Mouse (Mus musculus) hindbrain, postnatal 0 days (tissue): ENCODE measurements at regions not wholly inside any gene's neighbourhood (a gene's known extent, or its start where the extent isn't known, plus 50 kb on each side); places are given as distances from the start of the nearest gene placed in this dataset.

ENCODE experiments used
- ATAC-seq: fragments of 200-750 bp; cut with Nextera tagmentation; 2 replicates; pipeline ENCODE4 v1.8.0; 2017; ENCODE audit warnings: mild to moderate bottlenecking, moderate TSS enrichment, moderate library complexity
- DNase-seq: peaks from one replicate; pipeline ENCODE4 v3.0.0-alpha.2; 2015; ENCODE audit warnings: low spot score
- H3K27ac ChIP-seq: fragments of 300-500 bp; sonication (generic); 2 replicates; pipeline ENCODE4 v1.5.1; 2014; ENCODE audit warnings: mild to moderate bottlenecking
- H3K27me3 ChIP-seq: fragments of 300-500 bp; sonication (generic); 2 replicates; pipeline ENCODE4 v1.6.1; 2014; ENCODE audit warnings: low read length, mixed read lengths; ENCODE audit not compliant: insufficient read depth
- H3K36me3 ChIP-seq: fragments of 300-500 bp; sonication (generic); 2 replicates; pipeline ENCODE4 v1.6.1; 2014; ENCODE audit warnings: low read length, mixed read lengths; ENCODE audit not compliant: insufficient read depth
- H3K4me1 ChIP-seq: fragments of 300-500 bp; sonication (generic); 2 replicates; pipeline ENCODE4 v1.6.1; 2014; ENCODE audit warnings: antibody characterized with exemption, low read length, mixed read lengths; ENCODE audit not compliant: insufficient read depth
- H3K4me2 ChIP-seq: fragments of 300-500 bp; sonication (generic); 2 replicates; pipeline ENCODE4 v1.6.1; 2014; ENCODE audit warnings: low read depth, mild to moderate bottlenecking, low read length, moderate library complexity, mixed read lengths
- H3K4me3 ChIP-seq: fragments of 300-500 bp; sonication (generic); 2 replicates; pipeline ENCODE4 v1.5.1; 2014; ENCODE audit warnings: low read length
- H3K9ac ChIP-seq: fragments of 300-500 bp; sonication (generic); replicated peaks from 2 replicates; pipeline ENCODE4 v1.6.1; 2014; ENCODE audit warnings: mild to moderate bottlenecking, low read length, moderate library complexity, mixed read lengths
- H3K9me3 ChIP-seq: fragments of 300-500 bp; sonication (generic); 2 replicates; pipeline ENCODE4 v1.6.1; 2016; ENCODE audit warnings: low read length, mixed read lengths
- CTCF ChIP-seq: IDR thresholded peaks from 2 replicates; pipeline ENCODE4 v1.5.1; 2016; ENCODE audit warnings: antibody characterized with exemption, control low read depth, low read depth
- WGBS: fragments of 180-500 bp; shearing (Covaris S2); extraction: QIAGEN DNeasy Blood & Tissue Kit; methylation state at CpG from one replicate; pipeline ENCODE4 v1.1.7; 2014; 5-methylcytosine and 5-hydroxymethylcytosine counted together

- peaks cover 6% of the 10 kb centered on the region; the same call in 1 of the 2 replicates for H3K4me1 ChIP-seq
- no peaks in the 10 kb centered on the region for H3K36me3 ChIP-seq
- 27% methylated on average over 8 of the region's 8 CpGs for WGBS
- ATAC-seq (peak; percentile 76), DNase-seq (peak; percentile 77)
- no peak overlapping the region for H3K4me3 ChIP-seq
- no peaks in the 10 kb centered on the region for H3K9me3 ChIP-seq
- H3K9ac ChIP-seq = no peak overlapping the region
- peak overlapping the region; percentile 34; the same call in 1 of the 2 replicates for H3K27ac ChIP-seq
- no peaks in the 10 kb centered on the region for H3K27me3 ChIP-seq
- H3K4me2 ChIP-seq = no peak overlapping the region
- no peak for TF ChIP-seq CTCF
These were observed 236.1 kb downstream of the CK137956 start for GRCm38 (mm10) chr4:127734641-127735040.

DNA sequence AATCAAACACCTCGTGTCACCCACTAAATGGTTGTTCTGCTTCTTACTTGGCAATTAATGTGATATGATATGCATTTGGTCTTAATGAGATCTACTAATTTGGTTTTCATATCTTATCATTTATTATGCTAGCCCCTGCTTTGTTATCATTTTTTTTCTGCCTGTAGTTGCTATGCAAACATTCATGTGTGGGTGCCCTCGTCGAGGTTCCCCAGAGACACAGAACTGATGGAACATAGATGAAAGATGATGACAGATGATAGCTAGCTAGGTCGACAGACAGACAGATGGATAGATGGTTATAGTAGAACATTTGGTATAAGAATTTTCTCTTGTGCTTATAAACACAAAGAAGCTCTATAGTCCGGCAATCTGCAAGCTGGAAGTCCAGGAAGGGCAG is 252.1 kb downstream of the CK137956 start:
- no peaks in the 10 kb centered on the region for H3K4me1 ChIP-seq

GRCm38 (mm10) chr4:127712274-127712673 is 258.5 kb downstream of the CK137956 start:
- TF ChIP-seq CTCF = no peak
- H3K27ac ChIP-seq = no peak overlapping the region
- DNase-seq = no peak

More for the DNA sequence above, 252.1 kb downstream of the CK137956 start:
- no peaks in the 10 kb centered on the region for H3K27me3 ChIP-seq
- no peak for ATAC-seq
- H3K27ac ChIP-seq = no peak overlapping the region
- H3K9ac ChIP-seq = no peak overlapping the region
- TF ChIP-seq CTCF = no peak
- no peak overlapping the region for H3K4me3 ChIP-seq
- no peaks in the 10 kb centered on the region for H3K9me3 ChIP-seq
- WGBS = 77% methylated on average over 5 of the region's 5 CpGs
- no peaks in the 10 kb centered on the region for H3K36me3 ChIP-seq
- no peak overlapping the region for H3K4me2 ChIP-seq
- DNase-seq = no peak

GRCm38 (mm10) chr4:127710816-127711215 is 259.9 kb downstream of the CK137956 start:
- no peaks in the 10 kb centered on the region for H3K9me3 ChIP-seq
- no peak overlapping the region for H3K9ac ChIP-seq
- no peak overlapping the region for H3K4me2 ChIP-seq
- ATAC-seq (no peak), DNase-seq (no peak)
- H3K27me3 ChIP-seq = no peaks in the 10 kb centered on the region
- H3K4me3 ChIP-seq = no peak overlapping the region
- no peak overlapping the region for H3K27ac ChIP-seq
- WGBS = 55% methylated on average over 4 of the region's 4 CpGs
- TF ChIP-seq CTCF = 0 out of 2 replicates have a peak, but pooled peaks have one; percentile 8
- no peaks in the 10 kb centered on the region for H3K4me1 ChIP-seq
- no peaks in the 10 kb centered on the region for H3K36me3 ChIP-seq

More at GRCm38 (mm10) chr4:127712274-127712673, 258.5 kb downstream of the CK137956 start:
- H3K36me3 ChIP-seq = no peaks in the 10 kb centered on the region
- no peak overlapping the region for H3K9ac ChIP-seq
- 83% methylated on average over 10 of the region's 10 CpGs for WGBS
- no peak overlapping the region for H3K4me3 ChIP-seq
- no peaks in the 10 kb centered on the region for H3K9me3 ChIP-seq
- H3K27me3 ChIP-seq = no peaks in the 10 kb centered on the region
- no peaks in the 10 kb centered on the region for H3K4me1 ChIP-seq
- ATAC-seq = no peak
- H3K4me2 ChIP-seq = no peak overlapping the region

GRCm38 (mm10) chr4:127709746-127710145 is 261.0 kb downstream of the CK137956 start:
- 84% methylated on average over 6 of the region's 6 CpGs for WGBS
- Histone ChIP-seq H3K4me2 (no peak overlapping the region), H3K9me3 (no peaks in the 10 kb centered on the region), H3K36me3 (no peaks in the 10 kb centered on the region), H3K4me3 (no peak overlapping the region), H3K27ac (no peak overlapping the region), H3K27me3 (no peaks in the 10 kb centered on the region), H3K4me1 (no peaks in the 10 kb centered on the region), H3K9ac (no peak overlapping the region)
- ATAC-seq = no peak
- no peak for DNase-seq
- TF ChIP-seq CTCF = no peak

- ATAC-seq (no peak), DNase-seq (no peak)
- no peak for TF ChIP-seq CTCF
- Histone ChIP-seq H3K9ac (no peak overlapping the region), H3K27ac (no peak overlapping the region), H3K36me3 (no peaks in the 10 kb centered on the region), H3K9me3 (no peaks in the 10 kb centered on the region), H3K27me3 (no peaks in the 10 kb centered on the region), H3K4me3 (no peak overlapping the region), H3K4me1 (no peaks in the 10 kb centered on the region), H3K4me2 (no peak overlapping the region)
- WGBS = 86% methylated on average over 3 of the region's 3 CpGs
These were observed 262.6 kb downstream of the CK137956 start for GRCm38 (mm10) chr4:127708186-127708585.

- H3K4me1 ChIP-seq = no peaks in the 10 kb centered on the region
- no peak for TF ChIP-seq CTCF
- H3K9me3 ChIP-seq = no peaks in the 10 kb centered on the region
- H3K9ac ChIP-seq = no peak overlapping the region
- no peak overlapping the region for H3K4me2 ChIP-seq
- H3K27me3 ChIP-seq = no peaks in the 10 kb centered on the region
- ATAC-seq (no peak), DNase-seq (no peak)
- WGBS = 85% methylated on average over 3 of the region's 3 CpGs
- no peak overlapping the region for H3K27ac ChIP-seq
- no peaks in the 10 kb centered on the region for H3K36me3 ChIP-seq
- H3K4me3 ChIP-seq = no peak overlapping the region
These were observed 263.6 kb downstream of the CK137956 start for GRCm38 (mm10) chr4:127707126-127707525.
